Mouse (Mus musculus): ENCODE data around the gene Sf3b6.

DNA sequence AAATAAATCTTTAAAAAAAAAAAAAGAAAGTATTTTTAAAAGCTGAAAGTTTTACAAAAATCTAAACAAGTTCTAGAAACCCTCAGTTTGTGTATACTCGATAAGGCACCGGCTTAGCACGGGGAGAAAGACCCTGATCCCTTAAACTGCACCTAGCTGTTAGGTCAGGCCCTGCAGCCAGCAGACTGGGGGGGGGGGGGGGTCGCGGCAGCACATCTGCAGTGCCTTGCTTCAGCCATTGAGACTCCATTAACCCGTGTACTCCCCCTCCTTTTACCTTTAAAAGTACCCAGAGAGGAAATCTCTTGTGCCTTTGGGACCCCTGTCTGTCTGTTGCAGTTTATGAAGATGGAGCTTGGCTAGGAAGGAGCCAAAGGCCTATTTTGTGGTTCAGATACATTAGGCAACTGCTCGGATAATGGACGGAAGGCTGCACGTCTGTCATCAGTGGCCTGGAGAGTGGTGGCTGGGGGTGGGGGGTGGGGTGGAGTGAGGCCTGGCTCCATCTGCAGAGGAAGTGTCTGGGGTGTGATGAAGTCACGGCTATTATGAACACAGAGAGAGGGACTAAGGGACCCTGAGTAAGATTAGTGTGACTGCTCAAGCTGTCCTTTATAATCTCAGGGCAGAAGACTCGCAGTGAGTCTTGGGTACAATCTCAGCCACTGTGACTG lies 42.0 kb downstream of the Sf3b6 start:
- TF ChIP-seq CTCF (IDR thresholded peaks at IDR 0.05; ENCODE audit: insufficient read depth, low read depth, low read length): no peak
- TF ChIP-seq POLR2A (IDR thresholded peaks at IDR 0.05; ENCODE audit: insufficient read depth, low read depth, low read length): no peak
